Mouse (Mus musculus) left cerebral cortex, postnatal 14 days (tissue): ENCODE results near the gene Stk4. TPM values are rescaled to one million over a fixed set of nuclear protein-coding genes. Genes with fewer than 3 reads are reported as not detected.

ENCODE experiments used
- DNase-seq, 2 experiments: peaks; one replicate each; pipeline ENCODE4 v3.0.0; 2021 to 2022; ENCODE audit warnings: low spot score in 2 of 2, mixed read lengths in 1 of 2
- intact Hi-C: fragments of 180-260 bp; cut with DNase I; formaldehyde crosslinking; loops from one replicate; pipeline ENCODE4 v1.15.1; 2025
- total RNA-seq, 2 experiments: library from RNA; stranded (reverse); gene quantifications; 2 replicates each; pipeline ENCODE4 v1.2.3; 2021

Stk4 gene
- total RNA-seq, 2 experiments from 2014 or later: 32.2 to 35.6 TPM

DNA sequence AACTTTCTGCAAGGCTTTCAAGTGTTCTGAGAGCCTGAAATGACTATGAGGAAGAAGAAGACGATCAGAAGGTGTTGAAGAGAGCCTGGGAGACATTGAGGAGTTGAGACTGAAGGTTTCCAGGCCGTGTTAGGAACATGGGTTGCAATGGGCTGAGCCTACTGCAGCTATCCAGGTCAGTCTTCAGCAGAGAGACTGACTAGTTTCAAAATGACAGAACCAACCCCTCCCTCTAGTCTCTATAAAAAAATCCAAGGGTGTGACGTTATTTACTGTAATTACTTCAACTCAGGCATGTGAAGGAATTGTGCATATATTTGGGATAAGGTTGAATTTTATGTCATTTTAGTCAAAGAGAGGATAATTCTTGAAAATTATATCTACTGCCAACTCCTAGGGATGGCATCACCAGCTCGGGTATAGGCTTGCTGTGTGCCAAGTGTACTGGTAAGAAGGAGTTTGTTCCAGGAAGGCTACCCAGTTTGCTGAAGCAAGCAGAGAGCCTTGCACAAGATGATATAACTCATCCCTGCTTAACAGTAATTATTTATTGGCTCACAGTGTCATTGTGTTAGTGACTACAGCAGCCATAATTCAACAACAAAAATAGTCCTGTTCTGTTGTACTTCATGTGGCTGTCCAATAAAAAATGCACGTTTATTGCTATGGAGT, 125.0 kb downstream of the Stk4 start:
- intact Hi-C loops: no loop called here
- no peak for DNase-seq

DNA sequence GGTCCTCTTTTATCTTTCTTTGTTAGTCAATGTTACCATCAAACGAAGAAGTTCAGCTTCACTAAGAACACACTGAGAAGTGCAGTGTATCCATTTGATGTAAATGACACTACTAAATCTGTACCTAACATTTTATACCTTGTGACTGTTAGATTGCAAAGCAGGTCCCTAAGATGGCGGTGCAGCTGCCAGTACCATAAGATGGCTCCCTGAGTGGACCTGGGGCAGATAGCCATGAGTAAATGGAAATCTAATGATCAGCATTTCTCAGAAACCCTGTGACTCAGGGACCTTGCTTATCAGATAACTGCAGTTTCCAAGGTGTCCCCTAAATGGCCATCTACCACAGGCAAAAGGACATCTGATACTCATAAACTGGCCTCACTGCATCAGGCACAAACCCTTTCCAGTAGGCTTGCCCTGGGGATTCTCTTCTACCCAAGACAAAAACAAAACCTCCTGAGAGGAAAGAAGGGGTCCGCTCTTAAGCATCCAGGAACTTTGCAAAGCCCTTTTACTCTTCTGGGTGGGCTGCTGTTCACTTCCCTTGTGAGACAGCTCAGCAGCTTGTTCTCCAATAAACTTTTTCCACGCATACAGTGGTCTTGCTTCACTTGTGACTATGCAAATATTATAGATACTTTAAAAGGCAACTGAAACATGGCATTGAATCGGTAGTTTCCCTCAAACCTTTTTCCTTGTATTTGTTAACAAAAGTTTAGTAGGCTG, 126.0 kb downstream of the Stk4 start:
- DNase-seq: no peak
- intact Hi-C loops: no loop called here

DNA sequence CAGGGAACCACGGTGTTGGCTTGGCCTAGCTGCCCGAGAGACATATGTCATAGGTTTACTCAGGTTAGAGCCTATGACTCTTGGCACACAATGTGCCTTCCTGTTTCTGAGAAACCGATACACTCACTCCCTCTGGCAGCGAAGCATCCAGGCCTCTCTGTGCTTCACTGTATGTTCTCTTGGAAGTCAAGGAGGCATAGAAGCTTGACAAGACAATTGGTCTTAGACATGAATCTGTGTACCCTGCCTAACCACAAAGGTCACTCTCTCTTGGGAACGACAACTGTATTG, 126.5 kb downstream of the Stk4 start:
- intact Hi-C loops: no loop called here
- DNase-seq: no peak

DNA sequence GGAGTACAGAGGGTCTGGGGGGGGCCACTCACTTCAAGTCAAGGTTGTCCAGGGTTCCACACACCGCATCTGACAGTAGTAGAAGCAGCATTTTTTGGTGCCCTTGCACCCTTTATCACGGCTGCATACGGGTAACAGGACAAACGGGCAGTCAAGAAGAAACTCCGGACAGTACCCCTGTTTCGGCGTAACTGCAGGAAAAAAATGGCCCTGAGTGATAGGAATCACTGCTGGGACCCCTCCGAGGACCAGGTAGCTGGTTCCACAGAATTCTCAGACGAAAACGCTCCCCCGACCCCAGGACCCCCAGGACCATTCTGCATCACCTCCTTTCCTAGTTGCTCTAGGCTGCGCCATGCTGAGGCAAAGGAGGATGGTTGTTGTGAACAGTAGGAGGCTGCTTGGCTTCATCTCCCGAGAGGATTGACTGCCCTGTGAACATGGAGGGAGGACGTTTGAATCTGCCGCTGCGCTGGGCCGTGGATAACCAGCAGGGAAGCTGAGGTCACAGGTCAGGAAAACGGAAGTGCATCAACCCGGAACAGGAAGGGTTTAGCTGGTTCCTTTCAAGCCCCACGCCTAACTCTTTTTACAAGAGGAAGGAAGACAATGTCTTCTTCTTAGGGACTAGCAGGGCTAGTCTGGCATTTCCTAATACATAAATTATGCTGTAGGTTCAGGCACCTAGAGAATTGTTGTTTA, 129.7 kb downstream of the Stk4 start, which contains the start of gene Wfdc15a:
Wfdc15a (minus strand) TSS at position 505 of the 702 bp plus-strand sequence.
- no peak for DNase-seq
- intact Hi-C loops: no loop called here

Other genes with a start within 250 kb of the Stk4 start
- gene Ccn5, start 249.5 kb upstream of the Stk4 start, total RNA-seq: under 1 TPM in 1 of 2 experiments, not detected in 1; 0.25 TPM
- not detected for gene Kcnk15, start 216.7 kb upstream of the Stk4 start, total RNA-seq
- 100 to 1,000 TPM; 111 to 125 TPM for gene Rims4, start 151.6 kb upstream of the Stk4 start, total RNA-seq
- gene Ywhab, start 75.4 kb upstream of the Stk4 start, total RNA-seq: 100 to 1,000 TPM; 510 to 522 TPM
- 1 to 10 TPM in 1 of 2 experiments, under 1 TPM in 1; 0.72 to 1.0 TPM for gene Pabpc1l, start 44.9 kb upstream of the Stk4 start, total RNA-seq
- gene Tomm34, start 847 bp downstream of the Stk4 start, total RNA-seq: 10 to 100 TPM; 40.8 to 43.6 TPM
- gene Kcns1, start 100.8 kb downstream of the Stk4 start, total RNA-seq: 10 to 100 TPM; 10.9 to 11.2 TPM
- not detected for gene Wfdc5, start 112.4 kb downstream of the Stk4 start, total RNA-seq
- gene Wfdc12, start 120.3 kb downstream of the Stk4 start, total RNA-seq: not detected
- not detected for gene Wfdc15a, start 129.8 kb downstream of the Stk4 start, total RNA-seq
- gene Wfdc15b, start 151.3 kb downstream of the Stk4 start, total RNA-seq: not detected
- not detected for gene Svs2, start 168.1 kb downstream of the Stk4 start, total RNA-seq
- gene Svs3b, start 186.3 kb downstream of the Stk4 start, total RNA-seq: not detected
- not detected for gene Svs4, start 208.1 kb downstream of the Stk4 start, total RNA-seq
- gene Svs3a, start 218.9 kb downstream of the Stk4 start, total RNA-seq: not detected
- not detected for gene Svs6, start 246.4 kb downstream of the Stk4 start, total RNA-seq